Mouse (Mus musculus) heart, postnatal 0 days (tissue): ENCODE measurements at regions not wholly inside any gene's neighbourhood (a gene's known extent, or its start where the extent isn't known, plus 50 kb on each side); places are given as distances from the start of the nearest gene placed in this dataset.

ENCODE experiments used
- CTCF ChIP-seq: IDR thresholded peaks from 2 replicates; pipeline ENCODE4 v1.5.1; 2016; ENCODE audit warnings: antibody characterized with exemption, control low read depth, low read depth
- EP300 ChIP-seq: IDR thresholded peaks from 2 replicates; pipeline ENCODE4 v1.6.1; 2016; ENCODE audit warnings: antibody characterized with exemption, low read depth

GRCm38 (mm10) chr9:85413813-85414212, 86.7 kb upstream of the Tent5a start:
- TF ChIP-seq CTCF (no peak), EP300 (no peak)
